Mouse (Mus musculus): ENCODE results near the gene Ptpn14. TPM values are rescaled to one million over a fixed set of nuclear protein-coding genes. Genes with fewer than 3 reads are reported as not detected.

Ptpn14 gene
- total RNA-seq, 4 experiments from 2014 or later, result 11.1 to 14.7 (median 13.3) TPM

DNA sequence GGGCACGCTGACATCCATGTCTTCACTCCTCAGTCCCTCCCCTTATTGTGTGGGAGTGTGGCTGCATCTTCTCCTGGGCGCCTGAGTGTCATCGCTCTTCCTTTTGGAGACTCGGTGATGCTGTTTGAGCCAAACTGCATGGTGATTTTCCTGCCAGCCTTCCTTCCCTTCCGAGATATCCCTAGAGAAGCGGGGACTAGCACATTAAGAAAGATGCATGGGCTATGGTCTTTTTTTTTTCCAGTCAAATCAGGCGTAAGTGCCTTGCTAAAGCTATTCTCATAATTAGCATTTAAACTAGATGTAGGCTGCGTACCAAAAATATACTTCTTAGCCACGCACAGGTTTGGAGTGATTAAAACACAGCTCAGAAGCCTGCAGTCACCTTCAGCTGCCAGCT, 166.1 kb downstream of the Ptpn14 start:
- no peak for DNase-seq (ENCODE audit: low spot score in 2 of 2)

DNA sequence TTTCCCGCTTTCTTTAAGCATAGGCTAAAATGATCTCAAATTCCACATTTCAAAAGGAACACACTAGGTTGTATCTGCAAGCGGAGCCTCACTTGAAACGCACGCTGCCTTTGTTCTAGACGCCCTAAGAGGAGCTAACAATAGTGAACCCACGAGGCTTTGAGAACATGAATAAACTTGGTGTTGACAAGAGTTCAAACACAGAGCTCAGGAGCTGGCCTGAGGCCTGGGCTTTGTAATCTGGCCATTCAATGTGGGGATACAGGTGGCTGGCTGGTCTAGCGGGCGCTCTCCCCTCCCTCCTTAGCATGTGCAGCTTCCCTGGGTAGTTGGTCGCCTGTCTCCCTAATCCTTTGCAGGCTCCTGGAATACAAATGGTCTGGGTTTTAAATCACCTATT, 169.8 kb downstream of the Ptpn14 start:
- no peak for DNase-seq (ENCODE audit: low spot score in 2 of 2)

DNA sequence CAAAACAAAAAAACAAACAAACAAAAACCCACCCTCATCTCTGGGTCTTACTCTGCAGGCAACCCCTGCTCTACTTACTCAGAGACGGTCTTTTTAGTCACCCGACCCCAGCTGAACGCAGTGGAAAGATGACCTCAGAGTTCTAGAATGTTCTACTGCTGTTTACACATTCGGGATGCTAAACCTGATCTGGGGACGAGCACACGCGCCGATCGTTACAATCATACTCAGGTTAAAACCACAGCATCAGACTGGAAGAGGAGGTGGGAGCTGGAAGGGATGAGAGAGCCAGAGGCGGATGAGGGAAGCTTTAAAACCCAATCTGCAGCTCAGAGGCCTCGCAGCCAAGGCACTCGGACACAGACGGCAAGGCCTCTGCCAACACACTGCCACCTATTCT, 170.6 kb downstream of the Ptpn14 start:
- DNase-seq (ENCODE audit: low spot score in 2 of 2), result no peak

DNA sequence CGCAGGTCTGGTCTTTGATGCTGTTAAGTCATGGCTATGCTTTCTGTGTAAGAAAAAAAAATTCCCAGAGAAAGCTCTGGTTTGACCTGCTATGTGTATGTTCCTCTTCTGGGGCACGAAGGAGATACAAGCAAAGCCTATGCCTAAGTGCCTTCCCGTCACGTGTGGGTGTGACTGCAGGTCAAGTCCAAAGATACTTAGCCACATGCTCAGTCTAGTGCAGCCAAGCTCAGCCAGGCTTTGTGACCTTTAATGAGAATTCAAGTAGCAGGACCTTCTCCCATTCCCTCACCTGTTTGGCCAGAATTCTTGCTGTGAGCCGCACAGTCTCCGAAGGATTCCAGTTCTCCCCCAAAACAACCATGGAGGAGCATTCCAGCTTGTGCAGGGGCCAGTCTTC, 171.5 kb downstream of the Ptpn14 start:
- peak in 1 of 2 experiments; percentile 36 for DNase-seq (ENCODE audit: low spot score in 2 of 2)

DNA sequence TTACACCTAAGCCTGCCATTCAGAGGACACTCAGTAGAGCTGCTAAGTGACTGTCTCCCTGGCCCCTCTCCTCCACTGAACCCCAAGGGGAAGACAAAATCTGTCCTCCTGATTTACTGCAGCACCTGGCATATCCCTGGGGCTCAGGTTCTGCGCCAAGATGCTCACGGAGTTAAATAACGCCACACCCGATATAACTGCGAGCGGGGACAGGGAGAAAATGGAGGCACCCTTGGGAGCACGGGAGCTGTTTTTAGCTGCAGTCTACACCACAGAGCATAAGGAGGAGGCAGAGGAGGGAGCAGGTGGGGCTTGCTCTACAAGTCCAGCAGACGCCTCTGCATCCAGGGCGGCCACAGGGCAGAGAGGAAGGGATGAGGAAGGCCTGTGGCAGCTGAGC, 174.3 kb downstream of the Ptpn14 start:
- peak; percentile 59 to 74 for DNase-seq (ENCODE audit: low spot score in 2 of 2)

DNA sequence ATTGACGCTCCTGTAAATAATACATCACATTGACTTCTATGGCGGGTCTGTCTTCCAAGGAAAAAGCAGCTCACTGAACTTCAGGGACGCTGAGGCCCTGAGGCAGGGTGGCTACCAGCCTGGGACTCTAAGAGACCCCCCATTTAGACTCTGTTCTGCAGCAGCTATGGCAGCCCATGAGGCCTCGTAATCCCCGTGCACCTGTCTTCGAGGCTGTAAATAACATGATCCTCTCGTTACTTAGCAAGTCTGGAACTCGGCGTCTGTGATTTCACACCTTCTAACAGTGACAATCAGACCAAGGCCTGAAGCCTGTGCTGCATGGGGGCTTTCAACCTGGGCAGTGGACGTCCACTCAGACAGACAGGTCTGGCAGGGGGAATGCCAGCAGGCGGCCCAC, 175.1 kb downstream of the Ptpn14 start:
- no peak for DNase-seq (ENCODE audit: low spot score in 2 of 2)

GRCm38 (mm10) chr1:189910685-189911345, 182.7 kb downstream of the Ptpn14 start:
- peak; percentile 78 to 87 for DNase-seq (ENCODE audit: low spot score in 2 of 2)

GRCm38 (mm10) chr1:189913093-189913760, 185.2 kb downstream of the Ptpn14 start:
- peak; percentile 25 to 49 for DNase-seq (ENCODE audit: low spot score in 2 of 2)

GRCm38 (mm10) chr1:189916422-189917125, 188.5 kb downstream of the Ptpn14 start:
- no peak for DNase-seq (ENCODE audit: low spot score in 2 of 2)

DNA sequence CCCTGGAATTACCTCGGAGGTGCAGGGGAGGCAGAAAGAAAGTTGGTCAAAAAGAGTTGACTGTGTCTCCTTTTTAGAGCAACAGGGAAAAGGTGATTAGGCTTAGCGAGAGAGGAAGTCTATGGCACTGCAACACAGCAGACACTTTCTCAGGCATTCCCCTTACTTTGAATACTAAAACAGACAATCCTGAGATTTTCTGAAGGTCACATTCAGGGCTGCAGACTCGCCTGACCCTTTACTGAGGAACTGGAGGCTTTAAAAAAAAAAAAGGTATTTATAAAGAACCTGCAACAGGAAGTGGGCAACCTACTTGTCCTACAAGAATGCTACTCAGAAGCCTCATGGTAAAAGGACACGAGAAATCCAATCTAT, 189.0 kb downstream of the Ptpn14 start:
- DNase-seq (ENCODE audit: low spot score in 2 of 2), result no peak

GRCm38 (mm10) chr1:189919756-189920155, 191.7 kb downstream of the Ptpn14 start:
- no peak for DNase-seq (ENCODE audit: low spot score in 2 of 2)

DNA sequence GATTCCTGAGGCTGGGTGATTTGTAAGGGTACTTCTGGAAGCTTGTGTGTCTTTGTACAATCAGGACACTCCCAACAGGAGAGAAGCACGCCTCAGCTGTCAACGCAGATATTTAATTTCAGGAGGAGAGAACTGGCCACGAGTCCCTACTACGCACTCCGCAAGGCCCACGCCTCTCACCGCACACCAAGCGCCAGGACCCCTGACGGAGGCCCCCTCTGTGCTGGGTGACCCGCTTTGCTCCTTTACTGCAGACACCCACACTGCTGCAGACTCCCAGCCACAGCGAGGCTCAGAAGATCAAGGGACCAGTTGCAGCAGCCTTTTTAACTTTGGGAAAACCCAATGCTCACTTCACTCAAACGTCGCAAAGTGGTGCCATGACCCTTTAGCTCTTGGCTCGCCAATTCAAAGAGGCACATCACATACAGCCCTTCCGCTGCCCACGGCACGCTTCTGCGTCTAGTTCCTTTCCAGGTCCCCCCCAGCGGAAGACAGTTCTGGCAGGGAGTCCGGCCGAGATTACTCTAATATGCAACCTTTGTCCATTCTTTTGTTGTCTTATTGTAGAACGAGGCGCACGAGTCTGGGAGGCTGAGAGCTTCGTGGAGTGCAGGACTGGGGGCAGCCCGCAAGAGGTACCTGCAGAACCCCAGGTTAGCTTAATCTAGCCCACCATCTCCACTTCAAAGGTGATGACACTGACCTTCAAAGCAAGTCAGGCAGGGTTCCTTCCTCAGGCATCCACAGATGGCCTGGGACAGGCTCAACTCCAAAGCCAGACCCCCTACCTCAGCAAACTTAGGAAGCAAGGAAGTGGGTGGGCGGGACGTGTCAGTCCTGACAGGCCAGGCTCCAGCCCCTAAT, 192.9 kb downstream of the Ptpn14 start:
- DNase-seq (ENCODE audit: low spot score in 2 of 2), result no peak

- no peak for DNase-seq (ENCODE audit: low spot score in 2 of 2)
Observed at GRCm38 (mm10) chr1:189921568-189921817, 193.4 kb downstream of the Ptpn14 start.

DNA sequence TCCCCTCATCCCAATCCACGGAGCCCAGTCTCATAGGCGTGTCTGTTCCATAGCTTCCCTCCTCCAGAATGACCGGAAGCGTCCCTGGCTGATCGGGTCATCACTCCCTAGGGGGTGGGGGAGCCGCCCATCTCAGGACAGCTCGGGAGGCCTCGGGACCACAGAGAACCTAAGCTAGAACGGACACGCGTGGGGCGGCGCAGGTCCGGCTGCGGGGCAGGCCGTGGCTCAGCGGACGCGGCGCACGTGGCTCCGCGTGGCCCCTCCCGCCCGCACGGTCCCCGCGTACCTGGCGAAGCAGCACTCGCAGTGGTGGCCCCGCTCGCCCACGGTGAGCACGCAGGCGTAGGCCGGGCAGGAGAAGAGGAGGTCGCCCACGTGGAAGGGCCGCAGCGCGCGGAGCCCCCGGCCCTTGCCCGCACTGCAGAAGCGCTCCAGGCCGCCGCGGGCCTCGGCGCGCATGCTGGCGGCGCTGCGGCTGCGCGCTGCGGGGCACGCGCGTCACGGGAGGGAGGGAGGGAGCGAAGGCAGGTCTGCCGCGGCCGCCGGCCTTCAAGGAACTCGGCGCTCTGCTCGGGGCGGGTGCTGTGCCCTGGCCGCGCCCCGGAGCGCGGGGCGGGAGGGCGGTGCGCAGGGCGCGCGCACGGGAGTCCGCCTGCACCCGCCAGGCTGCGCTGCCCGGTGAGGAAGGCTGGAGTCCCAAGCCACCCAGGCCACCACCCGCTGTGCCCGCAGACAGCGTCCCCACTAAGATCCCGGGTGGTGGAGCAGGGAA, 193.9 kb downstream of the Ptpn14 start, which contains the start of gene Smyd2:
TSS of gene Smyd2 (minus strand) at position 546 of the 775 bp plus-strand sequence.
- DNase-seq (ENCODE audit: low spot score in 2 of 2), result peak; percentile 62 to 79

- peak; percentile 42 to 53 for DNase-seq (ENCODE audit: low spot score in 2 of 2)
Observed at GRCm38 (mm10) chr1:189922721-189923120, 194.7 kb downstream of the Ptpn14 start.

DNA sequence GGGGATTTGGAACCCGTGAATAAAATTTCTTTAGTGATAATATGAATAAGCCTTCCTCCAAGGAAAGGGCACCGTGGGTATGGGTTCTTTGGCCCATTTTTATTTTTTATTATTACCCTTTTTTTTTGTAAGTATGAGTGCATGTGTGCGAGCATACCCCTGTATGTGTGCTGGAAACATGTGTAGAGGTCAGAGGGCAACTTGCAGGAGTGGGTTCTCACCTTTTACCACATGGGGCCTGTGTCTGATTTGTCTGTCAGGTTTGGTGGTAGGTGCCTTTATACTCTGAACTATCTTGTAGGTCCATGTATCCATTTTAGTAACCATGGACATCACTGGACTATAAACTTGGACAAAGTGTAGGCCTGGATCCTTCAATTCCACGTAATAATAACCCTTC, 195.1 kb downstream of the Ptpn14 start:
- DNase-seq (ENCODE audit: low spot score in 2 of 2), result no peak

GRCm38 (mm10) chr1:189923871-189924568, 196.0 kb downstream of the Ptpn14 start:
- DNase-seq (ENCODE audit: low spot score in 2 of 2), result peak; percentile 73 to 87

DNA sequence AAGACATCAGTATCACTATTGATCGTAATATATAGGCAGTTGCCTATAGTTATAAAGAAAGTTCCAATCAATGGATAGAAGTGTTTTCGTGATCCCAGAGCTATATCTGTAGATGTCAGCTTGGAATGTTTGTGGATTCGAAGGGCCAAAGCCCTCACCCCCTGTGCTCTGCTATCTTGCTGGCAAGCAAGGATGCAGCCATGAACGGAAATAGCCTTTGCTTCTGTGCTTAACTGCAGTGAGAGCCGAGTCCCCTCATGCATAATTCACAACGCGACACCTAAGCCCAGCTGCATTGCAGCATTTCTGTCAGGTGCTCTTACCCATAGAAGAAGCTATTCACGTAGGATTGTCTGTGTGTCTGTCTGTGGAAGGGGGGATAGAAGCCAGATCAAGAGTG, 198.2 kb downstream of the Ptpn14 start:
- DNase-seq (ENCODE audit: low spot score in 2 of 2), result no peak
